Mouse (Mus musculus): ENCODE results near the gene Gm2022.
"Not testable (repeated sequence)": the region's sequence is repeated elsewhere in the genome, so short reads cannot be mapped to it uniquely, and the experiment has no call there.

- TF ChIP-seq CTCF (IDR thresholded peaks at IDR 0.05; ENCODE audit: extremely low read depth, insufficient read depth, insufficient read length, insufficient replicate concordance); POLR2A (IDR thresholded peaks at IDR 0.05; ENCODE audit: low read depth, low read length): not testable (repeated sequence)
Observed at GRCm38 (mm10) chr12:87895070-87895469, at the start of gene Gm2022.
